Mouse (Mus musculus) layer of hippocampus, adult 11-12 months (tissue): Measurements from ENCODE around the gene Pou3f1.
"Not testable (repeated sequence)": the region's sequence is repeated elsewhere in the genome, so short reads cannot be mapped to it uniquely, and the experiment has no call there.

ENCODE experiments used
- DNase-seq: peaks from one replicate; pipeline ENCODE4 v3.0.0; 2022; ENCODE audit warnings: low spot score

Gene Pou3f1

GRCm38 (mm10) chr4:124692416-124692861, 35.8 kb downstream of the Pou3f1 start:
- no peak for DNase-seq

GRCm38 (mm10) chr4:124693135-124693894, 36.7 kb downstream of the Pou3f1 start, which contains the start of gene Utp11:
TSS of gene Utp11 (minus strand) at chr4:124693600.
- peak; percentile 89 for DNase-seq

GRCm38 (mm10) chr4:124694572-124694971, 38.0 kb downstream of the Pou3f1 start:
- no peak for DNase-seq

GRCm38 (mm10) chr4:124695786-124696516, 39.3 kb downstream of the Pou3f1 start:
- no peak for DNase-seq

GRCm38 (mm10) chr4:124699791-124700190, 43.2 kb downstream of the Pou3f1 start:
- no peak for DNase-seq

GRCm38 (mm10) chr4:124700248-124700971, 43.8 kb downstream of the Pou3f1 start, which contains the start of gene Fhl3:
TSS of gene Fhl3 (plus strand) at chr4:124700701.
- no peak for DNase-seq

GRCm38 (mm10) chr4:124701052-124701845, 44.6 kb downstream of the Pou3f1 start:
- DNase-seq = no peak

GRCm38 (mm10) chr4:124701916-124702315, 45.3 kb downstream of the Pou3f1 start:
- DNase-seq = no peak

GRCm38 (mm10) chr4:124703406-124703805, 46.8 kb downstream of the Pou3f1 start:
- no peak for DNase-seq

- DNase-seq = no peak
Measured at GRCm38 (mm10) chr4:124703881-124704796, 47.5 kb downstream of the Pou3f1 start.

GRCm38 (mm10) chr4:124704797-124705474, 48.3 kb downstream of the Pou3f1 start:
- DNase-seq = no peak

GRCm38 (mm10) chr4:124705661-124706269, 49.2 kb downstream of the Pou3f1 start:
- no peak for DNase-seq

- not testable (repeated sequence) for DNase-seq
Measured at GRCm38 (mm10) chr4:124707381-124708199, 51.0 kb downstream of the Pou3f1 start.

- DNase-seq = not testable (repeated sequence)
Measured at GRCm38 (mm10) chr4:124708200-124708517, 51.6 kb downstream of the Pou3f1 start.

GRCm38 (mm10) chr4:124708518-124709477, 52.2 kb downstream of the Pou3f1 start:
- DNase-seq = peak; percentile 69

- DNase-seq = no peak
Measured at GRCm38 (mm10) chr4:124709961-124710446, 53.4 kb downstream of the Pou3f1 start.
